Mouse (Mus musculus) ES-E14 (cell line): ENCODE data around the gene Prkar1b. TPM values are rescaled to one million over a fixed set of nuclear protein-coding genes. Genes with fewer than 3 reads are reported as not detected.

Experiments
- DNase-seq: peaks from one replicate; pipeline ENCODE4 v3.0.0-alpha.2; 2013; ENCODE audit warnings: low read depth, low spot score
- H3K27ac ChIP-seq: 2 replicates; pipeline ENCODE4 v1.5.1; 2012; ENCODE audit warnings: low read depth, mild to moderate bottlenecking, low read length, moderate library complexity, mixed read lengths; ENCODE audit not compliant: poor library complexity, insufficient read depth, severe bottlenecking
- H3K36me3 ChIP-seq: 2 replicates; pipeline ENCODE4 v1.6.1; 2012; ENCODE audit warnings: mild to moderate bottlenecking, low read length, moderate library complexity, mixed read lengths; ENCODE audit not compliant: control insufficient read depth, poor library complexity, insufficient read depth, severe bottlenecking
- H3K4me1 ChIP-seq, 2 experiments: fragments of 150-350 bp in 1 of 2; sonication (generic) in 1 of 2; 2 replicates each; pipeline ENCODE4 v1.6.1; 2012; ENCODE audit warnings: low read length in 2 of 2, mild to moderate bottlenecking in 1 of 2, mixed read lengths in 1 of 2; ENCODE audit not compliant: control insufficient read depth in 2 of 2, insufficient read depth in 2 of 2, poor library complexity in 1 of 2
- H3K4me3 ChIP-seq, 2 experiments: fragments of 150-350 bp in 1 of 2; sonication (generic) in 1 of 2; 2 replicates each; pipeline ENCODE4 v1.5.1; 2012; ENCODE audit warnings: low read length in 2 of 2, low read depth in 1 of 2, mild to moderate bottlenecking in 1 of 2, mixed read lengths in 1 of 2; ENCODE audit not compliant: insufficient read depth in 1 of 2, poor library complexity in 1 of 2, severe bottlenecking in 1 of 2
- H3K9ac ChIP-seq: 2 replicates; pipeline ENCODE4 v1.6.1; 2012; ENCODE audit warnings: low read depth, mild to moderate bottlenecking, low read length, mixed read lengths; ENCODE audit not compliant: poor library complexity, insufficient read depth, severe bottlenecking
- H3K9me3 ChIP-seq: fragments of 150-350 bp; sonication (generic); 2 replicates; pipeline ENCODE4 v1.6.1; 2012; ENCODE audit warnings: low read depth, mild to moderate bottlenecking, low read length; ENCODE audit not compliant: control insufficient read depth, insufficient read depth
- CHD2 ChIP-seq: IDR thresholded peaks from 2 replicates; pipeline ENCODE4 v1.6.1; 2014; ENCODE audit warnings: mild to moderate bottlenecking, low read depth, low read length, inconsistent platforms
- HCFC1 ChIP-seq: IDR thresholded peaks from 2 replicates; pipeline ENCODE4 v1.6.1; 2012; ENCODE audit warnings: low read length, inconsistent platforms, borderline replicate concordance; ENCODE audit not compliant: insufficient read depth
- MAFK ChIP-seq: IDR thresholded peaks from 2 replicates; pipeline ENCODE4 v1.6.1; 2014; ENCODE audit warnings: mild to moderate bottlenecking, low read depth, low read length, inconsistent platforms; ENCODE audit not compliant: insufficient read depth
- ZC3H11A ChIP-seq: IDR thresholded peaks from 2 replicates; pipeline ENCODE4 v1.6.1; 2012; ENCODE audit warnings: low read depth, mild to moderate bottlenecking, inconsistent platforms, low read length, borderline replicate concordance
- ZNF384 ChIP-seq: IDR thresholded peaks from 2 replicates; pipeline ENCODE4 v1.6.1; 2012; ENCODE audit warnings: low read depth, low read length, inconsistent platforms
- in situ Hi-C, 2 experiments: fragments of 600-800 bp; cut with MboI; formaldehyde crosslinking; loops; one replicate each; pipeline ENCODE4 v1.15.1; 2025; ENCODE audit warnings: low sequenced_read_pairs in 2 of 2, inconsistent platforms in 1 of 2; ENCODE audit not compliant: unreplicated experiment in 2 of 2
- total RNA-seq: library from RNA; depleted of rRNA; stranded (reverse); fragments of 300-350 nt; gene quantifications from 2 replicates; pipeline ENCODE4 v1.2.3, GENCODE M21; 2012

Prkar1b gene
- total RNA-seq, 1 experiment: 3.8 TPM

GRCm38 (mm10) chr5:139051276-139051675 is 98.5 kb downstream of the Prkar1b start:
- H3K27ac ChIP-seq: no peak overlapping the region
- no peak for DNase-seq
- H3K4me1 ChIP-seq: peaks cover 0 to 5% of the 10 kb centered on the region in 2 experiments; a peak in 2 of 4 replicates
- TF ChIP-seq CHD2: no peak
- no peak for TF ChIP-seq MAFK
- TF ChIP-seq ZNF384: no peak
- TF ChIP-seq HCFC1: no peak
- no peak for TF ChIP-seq ZC3H11A
- H3K9me3 ChIP-seq: no peaks in the 10 kb centered on the region
- H3K36me3 ChIP-seq: no peaks in the 10 kb centered on the region
- H3K4me3 ChIP-seq: no peak overlapping the region
- in situ Hi-C loops: no loop called here
- no peak overlapping the region for H3K9ac ChIP-seq

DNA sequence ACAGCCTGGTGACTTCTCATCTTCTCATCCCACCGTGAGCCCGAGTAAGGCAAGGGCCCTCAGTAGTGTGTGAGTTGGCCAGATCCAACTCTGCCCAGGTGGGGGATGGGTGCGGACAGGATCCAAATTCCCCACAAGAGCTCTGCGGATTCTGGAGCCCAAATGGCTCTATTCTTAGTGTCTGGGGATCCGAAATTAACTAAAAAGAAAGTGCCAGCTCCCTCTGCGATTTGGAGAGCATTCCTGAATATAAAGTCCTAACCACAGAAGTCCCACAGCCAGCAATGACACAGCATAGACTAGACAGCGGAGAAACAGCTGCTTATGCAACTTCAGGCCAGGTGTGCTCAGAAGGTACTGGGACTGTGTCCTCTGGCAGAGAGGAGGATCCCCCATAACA is 100.4 kb downstream of the Prkar1b start:
- in situ Hi-C loops: no loop called here
- Histone ChIP-seq H3K36me3 (no peaks in the 10 kb centered on the region), H3K4me1 (no peaks in the 10 kb centered on the region), H3K4me3 (no peak overlapping the region), H3K27ac (no peak overlapping the region), H3K9ac (no peak overlapping the region), H3K9me3 (no peaks in the 10 kb centered on the region)
- TF ChIP-seq ZNF384: no peak
- TF ChIP-seq MAFK: no peak
- TF ChIP-seq CHD2: no peak
- no peak for TF ChIP-seq ZC3H11A
- no peak for TF ChIP-seq HCFC1
- no peak for DNase-seq

- no peak for DNase-seq
- H3K4me3 ChIP-seq: no peak overlapping the region
- H3K4me1 ChIP-seq: no peaks in the 10 kb centered on the region
- H3K27ac ChIP-seq: no peak overlapping the region
- H3K9me3 ChIP-seq: no peaks in the 10 kb centered on the region
- H3K9ac ChIP-seq: no peak overlapping the region
- in situ Hi-C loops: no loop called here
- H3K36me3 ChIP-seq: no peaks in the 10 kb centered on the region
- TF ChIP-seq ZC3H11A (no peak), MAFK (no peak), HCFC1 (no peak), ZNF384 (no peak), CHD2 (no peak)
These were observed 102.6 kb downstream of the Prkar1b start for GRCm38 (mm10) chr5:139047171-139047570.

GRCm38 (mm10) chr5:139046636-139047035 is 103.2 kb downstream of the Prkar1b start:
- no peak overlapping the region for H3K9ac ChIP-seq
- TF ChIP-seq HCFC1: no peak
- no peak for TF ChIP-seq MAFK
- no peak for TF ChIP-seq ZC3H11A
- no peak for TF ChIP-seq ZNF384
- no peak for TF ChIP-seq CHD2
- no peaks in the 10 kb centered on the region for H3K4me1 ChIP-seq
- no peak for DNase-seq
- in situ Hi-C loops: no loop called here
- no peaks in the 10 kb centered on the region for H3K9me3 ChIP-seq
- no peak overlapping the region for H3K27ac ChIP-seq
- H3K36me3 ChIP-seq: no peaks in the 10 kb centered on the region
- H3K4me3 ChIP-seq: no peak overlapping the region

GRCm38 (mm10) chr5:139043546-139043945 is 106.3 kb downstream of the Prkar1b start:
- H3K36me3 ChIP-seq: no peaks in the 10 kb centered on the region
- H3K4me3 ChIP-seq: no peak overlapping the region
- in situ Hi-C loops: no loop called here
- TF ChIP-seq ZC3H11A: no peak
- TF ChIP-seq CHD2: no peak
- TF ChIP-seq HCFC1: no peak
- no peak for TF ChIP-seq ZNF384
- TF ChIP-seq MAFK: no peak
- no peak overlapping the region for H3K9ac ChIP-seq
- no peaks in the 10 kb centered on the region for H3K4me1 ChIP-seq
- DNase-seq: no peak
- H3K9me3 ChIP-seq: no peaks in the 10 kb centered on the region
- H3K27ac ChIP-seq: no peak overlapping the region
